Mouse (Mus musculus) liver, postnatal 0 days (tissue): ENCODE results near the gene Serpinb1c. TPM values are rescaled to one million over a fixed set of nuclear protein-coding genes. Genes with fewer than 3 reads are reported as not detected.

Experiments used
- ATAC-seq: fragments of 200-750 bp; cut with Nextera tagmentation; 2 replicates; pipeline ENCODE4 v1.8.0; 2017; ENCODE audit warnings: mild to moderate bottlenecking, moderate library complexity
- DNase-seq: peaks from one replicate; pipeline ENCODE4 v3.0.0-alpha.2; 2016
- H3K27ac ChIP-seq: fragments of 300-500 bp; sonication (generic); 2 replicates; pipeline ENCODE4 v1.5.1; 2014; ENCODE audit warnings: antibody characterized with exemption, moderate library complexity, mild to moderate bottlenecking, low read depth
- H3K27me3 ChIP-seq: fragments of 300-500 bp; sonication (generic); 2 replicates; pipeline ENCODE4 v1.6.1; 2014; ENCODE audit warnings: low read length, control low read depth, mixed read lengths; ENCODE audit not compliant: insufficient read depth
- H3K36me3 ChIP-seq: fragments of 300-500 bp; sonication (generic); replicated peaks from 2 replicates; pipeline ENCODE4 v1.6.1; 2014; ENCODE audit warnings: mild to moderate bottlenecking, control low read depth, low read length, moderate library complexity, mixed read lengths; ENCODE audit not compliant: insufficient read depth
- H3K4me1 ChIP-seq: fragments of 300-500 bp; sonication (generic); 2 replicates; pipeline ENCODE4 v1.6.1; 2014; ENCODE audit warnings: antibody characterized with exemption, mild to moderate bottlenecking, control low read depth; ENCODE audit not compliant: insufficient read depth
- H3K4me2 ChIP-seq: fragments of 300-500 bp; sonication (generic); 2 replicates; pipeline ENCODE4 v1.6.1; 2014; ENCODE audit warnings: low read depth, mild to moderate bottlenecking, low read length, moderate library complexity, mixed read lengths
- H3K4me3 ChIP-seq: fragments of 300-500 bp; sonication (generic); 2 replicates; pipeline ENCODE4 v1.5.1; 2014; ENCODE audit warnings: low read depth, low read length
- H3K9ac ChIP-seq: fragments of 300-500 bp; sonication (generic); replicated peaks from 2 replicates; pipeline ENCODE4 v1.6.1; 2014; ENCODE audit warnings: mild to moderate bottlenecking, moderate library complexity
- H3K9me3 ChIP-seq: fragments of 300-500 bp; sonication (generic); 2 replicates; pipeline ENCODE4 v1.6.1; 2016; ENCODE audit warnings: mild to moderate bottlenecking, control low read depth, low read length, mixed read lengths
- CTCF ChIP-seq: sonication (generic); IDR thresholded peaks from 2 replicates; pipeline ENCODE4 v1.5.1; 2016; ENCODE audit warnings: antibody characterized with exemption, low read depth
- EP300 ChIP-seq: IDR thresholded peaks from 2 replicates; pipeline ENCODE4 v1.6.1; 2016; ENCODE audit warnings: antibody characterized with exemption, low read depth, mild to moderate bottlenecking
- WGBS: fragments of 180-500 bp; shearing (Covaris S2); extraction: QIAGEN DNeasy Blood & Tissue Kit; methylation state at CpG from one replicate; pipeline ENCODE4 v1.1.7; 2014; ENCODE audit not compliant: insufficient replicate concordance; 5-methylcytosine and 5-hydroxymethylcytosine counted together
- polyA plus RNA-seq: library from polyadenylated mRNA; unstranded; fragments of >200 nt; fragmentation: Nextera tagmentation; extraction: Ambion mirVana; gene quantifications from 2 replicates; pipeline ENCODE4 v1.2.1, GENCODE M21; 2015

Serpinb1c gene
- polyA plus RNA-seq, 1 experiment from 2014 or later: not detected

DNA sequence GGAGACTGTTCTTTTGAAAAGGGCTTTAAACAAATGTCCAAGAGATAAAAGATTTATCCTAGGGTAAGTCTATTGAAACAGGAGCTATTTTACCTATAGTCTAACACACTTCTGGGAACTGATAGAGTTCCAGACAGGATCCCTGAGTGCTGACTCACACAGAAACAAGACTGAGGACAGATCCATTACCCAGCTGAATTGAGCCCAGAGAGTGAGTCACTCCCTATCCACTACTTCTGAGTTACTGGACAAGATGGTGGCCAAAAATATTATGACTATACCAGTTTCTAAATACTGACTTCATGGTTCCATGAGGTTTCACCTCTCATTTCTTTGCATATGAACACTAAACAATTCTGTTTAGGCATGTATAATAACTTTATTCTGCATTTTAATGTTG, 51.8 kb downstream of the Serpinb1c start:
- H3K4me3 ChIP-seq: no peak overlapping the region
- TF ChIP-seq EP300 (no peak), CTCF (no peak)
- H3K9ac ChIP-seq: no peak overlapping the region
- H3K27ac ChIP-seq: no peak overlapping the region
- ATAC-seq (no peak), DNase-seq (no peak)
- no peak overlapping the region for H3K4me2 ChIP-seq
- H3K9me3 ChIP-seq: no peaks in the 10 kb centered on the region
- no peaks in the 10 kb centered on the region; the same call in 1 of the 2 replicates for H3K36me3 ChIP-seq
- peaks cover 16% of the 10 kb centered on the region for H3K4me1 ChIP-seq
- H3K27me3 ChIP-seq: no peaks in the 10 kb centered on the region

DNA sequence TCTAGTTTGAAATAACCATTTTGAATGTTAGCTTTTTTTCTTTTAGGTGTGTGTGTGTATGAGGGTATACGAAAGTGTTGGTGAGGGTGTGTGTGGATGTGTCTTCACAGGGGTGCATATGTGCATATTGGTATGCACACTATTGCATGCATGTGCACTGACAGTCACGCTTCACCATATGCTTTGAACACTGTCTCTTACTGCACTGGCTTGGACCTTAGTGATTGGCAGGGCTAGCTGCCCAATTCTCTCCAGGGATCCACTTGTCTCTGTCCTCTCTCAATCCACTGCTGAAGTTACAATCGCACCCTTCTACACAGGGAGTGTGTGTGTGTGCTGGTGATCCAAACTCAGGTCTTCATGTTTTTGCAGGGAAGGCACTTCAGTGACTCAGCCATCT, 56.7 kb downstream of the Serpinb1c start:
- no peak for ATAC-seq

DNA sequence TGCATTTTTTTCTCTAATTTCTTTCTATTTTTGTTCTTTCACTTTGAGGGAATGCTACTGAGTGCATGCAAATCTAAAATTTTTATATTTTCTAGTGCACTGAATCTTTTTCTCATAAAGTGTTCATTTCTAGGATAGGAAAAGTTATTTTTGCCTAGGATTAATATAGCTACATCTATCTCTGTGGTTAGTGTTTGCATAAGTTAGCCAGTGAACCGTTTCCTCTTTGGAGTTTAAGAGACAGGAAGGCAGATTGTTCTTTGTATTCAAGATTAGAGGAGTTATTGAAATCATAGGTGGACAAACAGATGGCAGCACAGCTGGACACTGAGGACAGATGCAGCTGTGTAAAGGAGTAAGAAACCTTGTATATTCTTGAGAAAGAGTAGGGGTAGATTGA, 58.7 kb downstream of the Serpinb1c start:
- no peak overlapping the region for H3K4me3 ChIP-seq
- TF ChIP-seq EP300: no peak
- TF ChIP-seq CTCF: no peak
- ATAC-seq (no peak), DNase-seq (no peak)
- no peaks in the 10 kb centered on the region for H3K36me3 ChIP-seq
- 0 out of 2 replicates have a peak, but pooled peaks cover 3% of the 10 kb centered on the region for H3K4me1 ChIP-seq
- WGBS: 19% methylated on average over 1 of the region's 1 CpGs
- H3K27me3 ChIP-seq: no peaks in the 10 kb centered on the region
- H3K27ac ChIP-seq: no peak overlapping the region
- H3K9ac ChIP-seq: no peak overlapping the region
- no peaks in the 10 kb centered on the region for H3K9me3 ChIP-seq
- H3K4me2 ChIP-seq: no peak overlapping the region

More for the DNA sequence above, 56.7 kb downstream of the Serpinb1c start:
- Histone ChIP-seq H3K4me3 (no peak overlapping the region), H3K4me2 (no peak overlapping the region), H3K4me1 (0 out of 2 replicates have a peak, but pooled peaks cover 3% of the 10 kb centered on the region), H3K9ac (no peak overlapping the region), H3K9me3 (no peaks in the 10 kb centered on the region), H3K36me3 (no peaks in the 10 kb centered on the region; the same call in 1 of the 2 replicates), H3K27me3 (no peaks in the 10 kb centered on the region), H3K27ac (no peak overlapping the region)
- peak; percentile 2 for DNase-seq
- TF ChIP-seq CTCF (no peak), EP300 (no peak)
- 72% methylated on average over 3 of the region's 3 CpGs for WGBS

DNA sequence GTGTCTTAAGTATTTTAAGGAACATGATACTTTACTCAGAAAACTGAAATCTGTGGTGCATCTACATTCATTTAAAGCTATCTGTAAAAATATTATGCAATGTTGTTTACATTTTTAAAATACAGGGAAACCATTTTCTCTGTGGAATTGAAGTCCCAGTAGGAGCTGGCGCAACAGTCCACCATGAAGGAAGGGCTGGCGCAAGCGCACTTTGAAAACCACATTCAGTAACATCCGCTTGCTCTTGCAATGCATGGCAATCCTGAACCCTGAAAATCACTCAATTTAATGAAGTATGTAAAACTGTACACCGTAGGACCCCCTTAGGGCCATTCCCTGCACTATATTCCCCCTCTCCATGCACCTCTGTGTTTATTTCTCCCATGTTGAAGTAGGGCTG, 63.5 kb downstream of the Serpinb1c start:
- WGBS: 78% methylated on average over 5 of the region's 5 CpGs
- no peaks in the 10 kb centered on the region for H3K27me3 ChIP-seq
- DNase-seq: peak; percentile 34
- ATAC-seq: no peak
- H3K9ac ChIP-seq: no peak overlapping the region
- no peaks in the 10 kb centered on the region for H3K9me3 ChIP-seq
- H3K4me1 ChIP-seq: peaks cover 5% of the 10 kb centered on the region; the same call in 1 of the 2 replicates
- H3K36me3 ChIP-seq: no peaks in the 10 kb centered on the region
- no peak overlapping the region for H3K27ac ChIP-seq
- no peak overlapping the region for H3K4me3 ChIP-seq
- no peak overlapping the region for H3K4me2 ChIP-seq
- no peak for TF ChIP-seq CTCF
- TF ChIP-seq EP300: no peak

DNA sequence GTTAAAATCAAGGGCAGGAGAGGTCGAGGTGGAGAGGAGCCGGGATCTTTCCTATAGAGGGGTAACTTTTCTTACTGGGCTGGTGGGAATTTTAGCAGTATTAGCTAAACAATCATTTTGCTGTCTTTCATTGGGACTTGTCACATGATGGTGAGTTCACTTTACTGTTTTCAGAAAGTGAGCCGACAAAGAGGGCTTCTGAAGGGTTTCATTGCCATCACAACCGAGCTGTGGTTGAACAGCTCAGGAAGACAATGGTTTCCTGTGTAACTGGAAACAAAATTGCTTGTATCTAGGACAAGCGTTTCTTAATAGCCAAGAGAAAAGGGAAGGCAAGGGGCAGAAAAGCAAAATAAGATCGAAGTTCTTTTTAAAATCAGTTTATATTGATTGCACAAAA, 64.8 kb downstream of the Serpinb1c start:
- 35% methylated on average over 6 of the region's 6 CpGs for WGBS
- H3K27me3 ChIP-seq: no peaks in the 10 kb centered on the region
- H3K9me3 ChIP-seq: no peaks in the 10 kb centered on the region
- H3K4me2 ChIP-seq: no peak overlapping the region
- H3K27ac ChIP-seq: peak overlapping the region; percentile 50; the same call in 1 of the 2 replicates
- peak; percentile 18; the same call in 1 of the 2 replicates for ATAC-seq
- no peak for DNase-seq
- no peaks in the 10 kb centered on the region for H3K36me3 ChIP-seq
- H3K4me3 ChIP-seq: no peak overlapping the region
- H3K4me1 ChIP-seq: peaks cover 7% of the 10 kb centered on the region; the same call in 1 of the 2 replicates
- H3K9ac ChIP-seq: no peak overlapping the region
- no peak for TF ChIP-seq CTCF
- TF ChIP-seq EP300: no peak

DNA sequence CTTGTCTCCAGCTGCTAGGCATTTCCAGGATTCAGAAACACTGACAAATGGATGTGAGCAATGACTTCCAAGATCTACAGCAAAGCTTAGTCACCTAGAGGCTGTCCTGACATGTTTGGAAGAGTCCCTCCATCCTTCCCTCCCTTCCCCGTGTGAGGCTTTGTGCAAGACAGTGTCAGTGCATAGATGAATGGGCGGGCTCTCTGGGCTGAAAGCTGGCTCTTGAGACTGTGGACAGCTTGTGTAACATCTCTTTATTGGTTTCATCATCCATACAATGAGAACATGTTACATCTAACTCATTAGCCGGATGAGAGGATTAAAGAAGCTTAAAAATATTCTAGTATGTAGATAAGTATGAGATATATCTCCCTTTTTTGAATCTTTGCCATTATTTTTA, 65.2 kb downstream of the Serpinb1c start:
- Histone ChIP-seq H3K27me3 (no peaks in the 10 kb centered on the region), H3K4me3 (no peak overlapping the region), H3K36me3 (no peaks in the 10 kb centered on the region), H3K4me1 (peaks cover 10% of the 10 kb centered on the region; the same call in 1 of the 2 replicates), H3K9ac (no peak overlapping the region), H3K9me3 (no peaks in the 10 kb centered on the region), H3K4me2 (no peak overlapping the region), H3K27ac (peak overlapping the region; percentile 19)
- DNase-seq (no peak), ATAC-seq (peak; percentile 32; the same call in 1 of the 2 replicates)
- TF ChIP-seq EP300 (no peak), CTCF (no peak)
- WGBS: 40% methylated on average over 3 of the region's 3 CpGs

DNA sequence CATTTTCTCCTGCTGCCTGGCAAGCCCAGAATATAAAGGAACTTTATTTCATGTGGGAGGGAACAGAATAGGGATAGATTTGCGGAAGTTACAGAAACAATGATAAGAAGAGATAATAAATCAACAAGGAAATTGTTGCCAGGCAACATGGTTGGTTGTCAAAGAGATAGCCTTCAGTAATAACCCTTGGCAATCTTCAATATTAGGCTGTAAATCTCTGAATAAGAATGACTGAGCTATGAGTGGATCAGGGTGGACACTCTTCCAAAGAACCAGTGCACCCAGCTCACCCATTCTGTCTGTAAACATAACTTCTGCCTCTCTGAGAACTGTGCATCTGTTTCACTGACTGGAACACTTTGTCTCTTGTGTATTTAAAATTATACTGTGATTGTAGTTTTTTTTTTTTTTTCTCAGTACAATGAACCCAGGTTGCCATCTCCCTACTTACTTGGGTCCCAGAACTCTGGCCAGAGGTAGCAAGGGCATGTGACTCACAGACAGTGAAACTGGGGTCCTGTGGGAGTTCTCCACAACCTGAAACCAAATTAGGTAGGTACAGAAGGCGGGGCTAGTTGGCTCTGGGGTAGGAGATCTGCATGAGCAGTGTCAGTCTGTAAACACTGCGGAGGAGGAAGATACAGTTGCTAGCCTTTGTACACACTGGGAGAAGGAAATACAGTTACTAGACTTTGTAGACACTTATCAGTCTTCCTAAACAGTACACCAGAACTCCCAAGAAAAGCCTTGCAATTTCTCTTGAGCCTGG, 66.3 kb downstream of the Serpinb1c start:
- DNase-seq: no peak
- Histone ChIP-seq H3K9ac (no peak overlapping the region), H3K36me3 (no peaks in the 10 kb centered on the region), H3K4me2 (no peak overlapping the region), H3K4me3 (no peak overlapping the region), H3K27me3 (no peaks in the 10 kb centered on the region), H3K9me3 (no peaks in the 10 kb centered on the region), H3K4me1 (peaks cover 15% of the 10 kb centered on the region; the same call in 1 of the 2 replicates), H3K27ac (peak overlapping the region; percentile 19)
- TF ChIP-seq EP300: no peak
- no peak for ATAC-seq
- 46% methylated on average over 3 of the region's 3 CpGs for WGBS

Other genes with a start within 250 kb of the Serpinb1c start
- gene Mylk4, start 114.3 kb downstream of the Serpinb1c start, polyA plus RNA-seq: 0.06 TPM in 1 of 2 replicates, not detected in the other
- 7.9 and 12.2 TPM in 2 replicates for gene Wrnip1, start 96.2 kb downstream of the Serpinb1c start, polyA plus RNA-seq
- not detected in 2 replicates for gene D930007J09Rik, start 95.4 kb downstream of the Serpinb1c start, polyA plus RNA-seq
- gene Serpinb1a, start 47.0 kb downstream of the Serpinb1c start, polyA plus RNA-seq: 50.4 and 50.7 TPM in 2 replicates
- 2.9 TPM in 2 replicates for gene Serpinb6b, start 67.0 kb upstream of the Serpinb1c start, polyA plus RNA-seq
- gene Serpinb9, start 105.0 kb upstream of the Serpinb1c start, polyA plus RNA-seq: 1.7 and 2.2 TPM in 2 replicates
- gene Serpinb9b, start 129.2 kb upstream of the Serpinb1c start, polyA plus RNA-seq: 0.15 TPM in 1 of 2 replicates, not detected in the other
- not detected in 2 replicates for gene Serpinb1b, start 180.4 kb upstream of the Serpinb1c start, polyA plus RNA-seq